Mouse (Mus musculus) ES-E14 (cell line): ENCODE results near the gene Upk1a. TPM values are rescaled to one million over a fixed set of nuclear protein-coding genes. Genes with fewer than 3 reads are reported as not detected.

Experiments
- DNase-seq: peaks from one replicate; pipeline ENCODE4 v3.0.0-alpha.2; 2013; ENCODE audit warnings: low read depth, low spot score
- H3K27ac ChIP-seq: 2 replicates; pipeline ENCODE4 v1.5.1; 2012; ENCODE audit warnings: low read depth, mild to moderate bottlenecking, low read length, moderate library complexity, mixed read lengths; ENCODE audit not compliant: poor library complexity, insufficient read depth, severe bottlenecking
- H3K36me3 ChIP-seq: 2 replicates; pipeline ENCODE4 v1.6.1; 2012; ENCODE audit warnings: mild to moderate bottlenecking, low read length, moderate library complexity, mixed read lengths; ENCODE audit not compliant: control insufficient read depth, poor library complexity, insufficient read depth, severe bottlenecking
- H3K4me1 ChIP-seq, 2 experiments: fragments of 150-350 bp in 1 of 2; sonication (generic) in 1 of 2; 2 replicates each; pipeline ENCODE4 v1.6.1; 2012; ENCODE audit warnings: low read length in 2 of 2, mild to moderate bottlenecking in 1 of 2, mixed read lengths in 1 of 2; ENCODE audit not compliant: control insufficient read depth in 2 of 2, insufficient read depth in 2 of 2, poor library complexity in 1 of 2
- H3K4me3 ChIP-seq, 2 experiments: fragments of 150-350 bp in 1 of 2; sonication (generic) in 1 of 2; 2 replicates each; pipeline ENCODE4 v1.5.1; 2012; ENCODE audit warnings: low read length in 2 of 2, low read depth in 1 of 2, mild to moderate bottlenecking in 1 of 2, mixed read lengths in 1 of 2; ENCODE audit not compliant: insufficient read depth in 1 of 2, poor library complexity in 1 of 2, severe bottlenecking in 1 of 2
- H3K9ac ChIP-seq: 2 replicates; pipeline ENCODE4 v1.6.1; 2012; ENCODE audit warnings: low read depth, mild to moderate bottlenecking, low read length, mixed read lengths; ENCODE audit not compliant: poor library complexity, insufficient read depth, severe bottlenecking
- H3K9me3 ChIP-seq: fragments of 150-350 bp; sonication (generic); 2 replicates; pipeline ENCODE4 v1.6.1; 2012; ENCODE audit warnings: low read depth, mild to moderate bottlenecking, low read length; ENCODE audit not compliant: control insufficient read depth, insufficient read depth
- CHD2 ChIP-seq: IDR thresholded peaks from 2 replicates; pipeline ENCODE4 v1.6.1; 2014; ENCODE audit warnings: mild to moderate bottlenecking, low read depth, low read length, inconsistent platforms
- HCFC1 ChIP-seq: IDR thresholded peaks from 2 replicates; pipeline ENCODE4 v1.6.1; 2012; ENCODE audit warnings: low read length, inconsistent platforms, borderline replicate concordance; ENCODE audit not compliant: insufficient read depth
- MAFK ChIP-seq: IDR thresholded peaks from 2 replicates; pipeline ENCODE4 v1.6.1; 2014; ENCODE audit warnings: mild to moderate bottlenecking, low read depth, low read length, inconsistent platforms; ENCODE audit not compliant: insufficient read depth
- ZC3H11A ChIP-seq: IDR thresholded peaks from 2 replicates; pipeline ENCODE4 v1.6.1; 2012; ENCODE audit warnings: low read depth, mild to moderate bottlenecking, inconsistent platforms, low read length, borderline replicate concordance
- ZNF384 ChIP-seq: IDR thresholded peaks from 2 replicates; pipeline ENCODE4 v1.6.1; 2012; ENCODE audit warnings: low read depth, low read length, inconsistent platforms
- in situ Hi-C, 2 experiments: fragments of 600-800 bp; cut with MboI; formaldehyde crosslinking; loops; one replicate each; pipeline ENCODE4 v1.15.1; 2025; ENCODE audit warnings: low sequenced_read_pairs in 2 of 2, inconsistent platforms in 1 of 2; ENCODE audit not compliant: unreplicated experiment in 2 of 2
- total RNA-seq: library from RNA; depleted of rRNA; stranded (reverse); fragments of 300-350 nt; gene quantifications from 2 replicates; pipeline ENCODE4 v1.2.3, GENCODE M21; 2012; rRNA removed

Upk1a gene
- 1.8 and 2.5 TPM in 2 replicates for total RNA-seq

DNA sequence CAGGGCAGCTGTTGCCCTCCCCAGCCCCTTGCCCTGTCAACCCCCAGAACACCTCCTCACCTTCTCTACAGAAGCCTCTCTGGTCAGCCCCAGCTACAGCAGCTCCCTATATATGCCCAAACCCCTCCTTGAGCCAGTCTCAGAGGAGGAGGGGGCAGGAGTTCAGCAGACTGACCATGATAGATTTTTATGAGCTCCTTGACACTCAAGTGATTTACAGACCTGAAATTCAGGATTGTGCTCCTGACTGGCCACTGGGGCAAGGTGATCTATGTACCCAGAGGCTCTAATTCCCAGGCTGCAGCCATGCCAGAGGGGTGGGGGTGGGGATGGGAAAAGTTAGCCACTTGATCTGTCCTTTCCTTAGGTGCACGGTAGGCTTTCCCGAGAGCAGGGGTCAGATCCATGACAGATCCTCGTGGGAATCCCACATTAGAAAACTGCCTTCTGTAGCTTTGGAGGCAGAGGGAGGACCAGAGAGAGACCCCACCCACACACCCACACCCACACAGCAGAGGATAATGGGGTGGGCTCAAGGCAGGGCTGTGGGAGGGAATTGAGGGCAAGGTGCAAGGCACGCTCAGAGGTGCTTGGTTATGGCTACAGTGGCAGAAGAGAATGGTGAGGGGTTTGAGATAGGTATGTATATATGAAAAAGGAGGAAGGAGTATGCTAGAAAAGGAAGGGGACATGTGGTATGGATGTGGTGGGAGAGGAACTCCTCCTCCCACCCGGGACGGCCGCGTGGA, at the start of gene Upk1a:
Upk1a (minus strand) TSS at position 194 of the 749 bp plus-strand sequence.
- Histone ChIP-seq H3K9ac (no peak within 1 kb of the TSS), H3K27ac (no peak within 1 kb of the TSS), H3K36me3 (peaks cover 12% of the 10 kb centered on the region), H3K9me3 (no peaks in the 10 kb centered on the region), H3K4me3 (no peak within 1 kb of the TSS), H3K4me1 (peaks cover 0 to 15% of the 10 kb centered on the region in 2 experiments; a peak in 1 of 4 replicates)
- TF ChIP-seq ZC3H11A = no peak
- TF ChIP-seq ZNF384 = no peak
- TF ChIP-seq CHD2 = no peak
- no peak for TF ChIP-seq MAFK
- no peak for TF ChIP-seq HCFC1
- in situ Hi-C loops = no loop called here
- DNase-seq = no peak

DNA sequence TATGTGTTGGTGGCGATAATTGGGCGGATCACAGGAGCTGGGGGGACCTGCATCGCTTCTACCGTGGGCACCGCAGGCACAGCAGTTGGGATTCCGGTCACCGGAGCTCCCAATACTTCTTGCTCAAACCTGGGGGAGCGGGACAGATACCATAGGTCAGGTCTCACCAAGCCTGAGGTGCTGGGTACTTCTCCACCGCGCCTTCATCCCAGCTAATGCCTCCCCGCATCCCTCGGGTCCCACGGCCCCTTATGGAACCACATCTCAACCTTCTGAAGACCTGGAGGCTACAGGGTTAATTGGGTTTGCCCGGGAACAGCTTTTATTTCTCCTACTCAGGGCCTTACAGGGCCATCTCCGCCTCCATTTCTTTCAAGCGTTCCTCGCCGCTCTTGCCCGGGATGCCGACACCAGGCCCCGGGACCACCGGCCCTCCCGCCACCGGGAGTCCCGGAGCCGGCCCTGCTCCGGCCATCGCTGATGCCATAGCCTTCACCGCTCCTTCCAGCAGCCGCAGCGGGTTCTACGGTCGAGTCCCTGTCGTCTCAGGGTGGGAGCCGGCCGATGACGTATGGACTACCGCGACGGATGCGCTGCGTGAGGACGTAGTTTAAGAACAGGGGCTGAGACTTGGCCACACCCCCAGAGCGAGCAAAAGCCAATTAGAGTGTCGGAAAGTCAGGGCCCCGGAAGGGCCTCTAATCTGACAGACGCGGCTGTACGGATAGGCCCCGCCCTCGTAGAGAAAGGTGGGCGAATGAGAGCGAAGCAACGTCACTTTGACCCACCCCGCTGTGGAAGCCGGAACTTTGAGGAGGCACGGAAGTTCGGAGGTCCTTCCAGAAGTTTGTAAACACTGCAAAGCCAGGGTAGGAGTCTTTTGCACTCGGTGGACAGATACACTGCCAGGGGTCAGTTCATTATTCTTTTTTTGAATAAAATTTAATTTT, 37.2 kb upstream of the Upk1a start, which contains the start of gene Rbm42:
Rbm42 (minus strand) TSS at position 727 of the 950 bp plus-strand sequence.
- in situ Hi-C loops = no loop called here
- DNase-seq = peak; percentile 100
- peaks cover 0 to 2% of the 10 kb centered on the region in 2 experiments; a peak in 2 of 4 replicates for H3K4me1 ChIP-seq
- H3K9me3 ChIP-seq = no peaks in the 10 kb centered on the region
- peak within 1 kb of the TSS; percentile 92 for H3K9ac ChIP-seq
- H3K27ac ChIP-seq = no peak within 1 kb of the TSS; the same call in 1 of the 2 replicates
- peak within 1 kb of the TSS; percentile 78 to 88 for H3K4me3 ChIP-seq
- TF ChIP-seq MAFK (no peak), HCFC1 (peak; percentile 76)
- H3K36me3 ChIP-seq = peaks cover 24% of the 10 kb centered on the region

DNA sequence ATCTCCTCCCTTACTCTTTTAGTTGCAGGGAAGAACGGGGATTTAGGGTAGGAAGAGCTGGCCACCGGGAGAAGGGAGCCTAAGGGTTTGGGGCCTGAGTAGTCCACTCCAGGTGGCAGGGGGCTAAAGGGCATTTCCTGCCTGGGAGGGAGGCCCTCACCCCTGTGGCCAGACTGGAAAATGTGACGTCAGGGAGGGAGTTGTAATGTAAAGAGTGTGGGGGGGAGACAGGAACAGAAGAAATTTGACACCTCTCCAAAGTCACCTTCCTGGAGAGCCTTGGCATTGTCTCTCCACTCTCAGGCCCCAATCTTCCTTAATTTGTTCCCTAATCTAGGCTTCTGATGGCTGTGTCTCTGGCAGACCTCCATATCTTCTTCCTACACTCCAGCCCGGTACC, 26.4 kb upstream of the Upk1a start:
- in situ Hi-C loops = no loop called here
- Histone ChIP-seq H3K4me1 (peaks cover 9 to 21% of the 10 kb centered on the region in 2 experiments; a peak in 3 of 4 replicates), H3K4me3 (no peak overlapping the region), H3K36me3 (peaks cover 18% of the 10 kb centered on the region), H3K9me3 (no peaks in the 10 kb centered on the region), H3K9ac (no peak overlapping the region), H3K27ac (no peak overlapping the region)
- DNase-seq = peak; percentile 30
- no peak for TF ChIP-seq ZC3H11A
- TF ChIP-seq ZNF384 = no peak
- no peak for TF ChIP-seq HCFC1
- no peak for TF ChIP-seq MAFK
- no peak for TF ChIP-seq CHD2

GRCm38 (mm10) chr7:30636395-30636794, 23.7 kb upstream of the Upk1a start:
- DNase-seq = no peak
- in situ Hi-C loops = no loop called here
- peaks cover 8% of the 10 kb centered on the region for H3K36me3 ChIP-seq
- H3K9me3 ChIP-seq = no peaks in the 10 kb centered on the region
- no peak overlapping the region for H3K9ac ChIP-seq
- no peak overlapping the region for H3K27ac ChIP-seq
- TF ChIP-seq CHD2 (no peak), ZNF384 (no peak), HCFC1 (no peak), MAFK (no peak), ZC3H11A (no peak)
- peaks cover 9 to 28% of the 10 kb centered on the region in 2 experiments; a peak in 3 of 4 replicates for H3K4me1 ChIP-seq
- no peak overlapping the region for H3K4me3 ChIP-seq
